Mouse (Mus musculus) olfactory bulb, adult 2 months (tissue): ENCODE results near the gene Krt80.

Experiments used
- CTCF ChIP-seq: fragments of 200-500 bp; IDR thresholded peaks from 2 replicates; pipeline ENCODE4 v1.5.1; 2012; ENCODE audit warnings: low read depth, mild to moderate bottlenecking, low read length, moderate library complexity; ENCODE audit not compliant: insufficient read depth
- POLR2A ChIP-seq: fragments of 200-500 bp; IDR thresholded peaks from 2 replicates; pipeline ENCODE4 v1.6.1; 2012; ENCODE audit warnings: mild to moderate bottlenecking, low read depth, low read length, moderate library complexity; ENCODE audit not compliant: insufficient read depth

DNA sequence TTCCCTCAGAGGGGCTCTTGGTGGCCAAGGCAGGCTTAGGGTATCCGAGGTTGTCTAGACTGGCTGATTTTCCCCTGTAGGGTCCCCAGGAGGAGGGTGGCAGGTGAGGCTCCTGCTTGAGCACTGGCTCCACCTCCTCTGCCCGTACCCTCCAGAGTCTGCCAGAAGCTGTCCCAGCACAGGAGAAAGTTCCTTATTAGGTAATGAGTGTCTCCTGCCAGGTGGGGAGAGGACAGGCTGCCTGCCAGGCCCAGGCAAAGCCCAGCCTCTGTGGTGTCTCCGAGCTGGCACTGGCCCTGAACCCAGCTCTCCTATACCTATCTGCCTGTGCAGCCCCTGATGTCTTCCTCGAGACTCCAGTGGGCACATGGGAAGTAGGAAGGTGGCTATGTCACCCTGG, 37.6 kb downstream of the Krt80 start:
- TF ChIP-seq CTCF (no peak), POLR2A (no peak)
